Mouse (Mus musculus) fibroblast of lung, adult 2 months (primary cell): ENCODE measurements around the gene Myof.

Experiments
- DNase-seq: peaks from one replicate; pipeline ENCODE4 v3.0.0-alpha.2; 2011; ENCODE audit warnings: low read depth

The Myof gene

GRCm38 (mm10) chr19:38043281-38043981 lies at the start of gene Myof:
Gene Myof (minus strand): TSS chr19:38043577.
- peak; percentile 65 for DNase-seq

GRCm38 (mm10) chr19:38091512-38091985 lies 48.2 kb upstream of the Myof start:
- DNase-seq: no peak

- no peak for DNase-seq
Measured at GRCm38 (mm10) chr19:38089358-38089757, 46.0 kb upstream of the Myof start.

GRCm38 (mm10) chr19:38086948-38087551 lies 43.7 kb upstream of the Myof start:
- DNase-seq: peak; percentile 35

GRCm38 (mm10) chr19:38085841-38086240 lies 42.5 kb upstream of the Myof start:
- DNase-seq: no peak

- DNase-seq: no peak
Measured at GRCm38 (mm10) chr19:38082931-38083525, 39.7 kb upstream of the Myof start.

- DNase-seq: no peak
Measured at GRCm38 (mm10) chr19:38081361-38081760, 38.0 kb upstream of the Myof start.

- DNase-seq: no peak
Measured at GRCm38 (mm10) chr19:38077851-38078540, 34.6 kb upstream of the Myof start.

- DNase-seq: no peak
Measured at GRCm38 (mm10) chr19:38076251-38076650, 32.9 kb upstream of the Myof start.

- no peak for DNase-seq
Measured at GRCm38 (mm10) chr19:38075051-38075450, 31.7 kb upstream of the Myof start.

GRCm38 (mm10) chr19:38073226-38073625 lies 29.8 kb upstream of the Myof start:
- DNase-seq: no peak

GRCm38 (mm10) chr19:38064051-38064450 lies 20.7 kb upstream of the Myof start:
- no peak for DNase-seq

GRCm38 (mm10) chr19:38063201-38063600 lies 19.8 kb upstream of the Myof start:
- DNase-seq: no peak

GRCm38 (mm10) chr19:38056931-38057330 lies 13.6 kb upstream of the Myof start:
- no peak for DNase-seq

- no peak for DNase-seq
Measured at GRCm38 (mm10) chr19:38056276-38056675, 12.9 kb upstream of the Myof start.

- no peak for DNase-seq
Measured at GRCm38 (mm10) chr19:38055798-38056197, 12.4 kb upstream of the Myof start.

- DNase-seq: peak; percentile 95
Measured at GRCm38 (mm10) chr19:38054720-38055192, 11.4 kb upstream of the Myof start, which contains the start of gene Cep55. Gene Cep55 (plus strand): TSS chr19:38055011.

GRCm38 (mm10) chr19:38054149-38054719 lies 10.9 kb upstream of the Myof start:
- no peak for DNase-seq

- peak; percentile 30 for DNase-seq
Measured at GRCm38 (mm10) chr19:38053227-38054041, 10.1 kb upstream of the Myof start.

GRCm38 (mm10) chr19:38049686-38050085 lies 6.3 kb upstream of the Myof start:
- no peak for DNase-seq

- DNase-seq: no peak
Measured at GRCm38 (mm10) chr19:38045198-38045597, 1.8 kb upstream of the Myof start.
